In the genomic region with DNA sequence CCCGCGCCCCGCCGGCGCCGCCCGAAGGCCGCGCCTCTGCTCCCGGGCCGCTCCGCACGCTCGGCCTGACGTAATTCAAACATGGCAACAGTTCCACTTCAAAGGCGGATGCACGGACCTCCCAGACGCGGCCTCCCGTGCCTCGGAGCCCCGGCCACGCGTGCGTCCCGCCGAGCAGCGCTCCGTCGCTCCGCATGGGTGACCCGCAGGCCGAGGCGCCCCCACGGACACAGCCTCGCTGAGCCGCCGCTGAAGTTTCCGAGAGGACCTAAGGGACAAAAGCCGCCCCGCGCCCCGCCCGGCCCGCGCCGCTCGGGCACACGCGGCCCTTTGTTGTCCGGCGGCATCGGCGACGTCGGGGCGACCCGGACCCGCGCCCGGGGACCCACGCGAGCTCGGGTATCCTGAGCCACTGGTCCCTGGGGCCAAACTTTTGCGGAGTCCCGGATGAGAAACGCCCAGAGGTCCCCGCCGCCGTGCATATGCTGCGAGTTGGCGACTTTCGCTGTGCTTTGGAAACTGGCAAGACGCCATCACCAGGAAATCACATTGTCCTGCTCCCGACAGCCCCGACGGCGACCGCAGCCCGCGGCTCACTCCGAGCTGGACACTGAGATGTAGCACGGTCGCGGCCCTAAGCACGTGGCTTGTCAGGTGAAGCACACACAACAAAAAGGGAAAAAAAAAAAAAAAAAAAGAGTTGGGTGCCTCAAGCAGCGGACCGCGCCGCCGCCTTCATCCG, we compare ENCODE assay signal across 8 mouse cellular contexts. TPM values are rescaled to one million over a fixed set of nuclear protein-coding genes. Genes with fewer than 3 reads are reported as not detected.
DNase-seq lines count a peak whose midpoint lies in the region; ATAC-seq lines count a peak whose summit lies in the region.

No protein-coding gene starts in this region.

- no peaks in the 10 kb centered on the region; the same call in none of the 2 replicates for H3K36me3 ChIP-seq in erythroblast, embryonic 14.5 days (ENCODE audit: control insufficient read depth)
- H3K36me3 ChIP-seq in heart, embryonic 15.5 days, result no peaks in the 10 kb centered on the region
- no peaks in the 10 kb centered on the region for H3K36me3 ChIP-seq in neural tube, embryonic 14.5 days (ENCODE audit: control insufficient read depth, insufficient read depth, low read length)

- H3K9me3 ChIP-seq in erythroblast, embryonic 14.5 days (ENCODE audit: control insufficient read depth, low read length), result no peaks in the 10 kb centered on the region
- H3K9me3 ChIP-seq in heart, embryonic 15.5 days (replicated peaks), result no peaks in the 10 kb centered on the region
- H3K9me3 ChIP-seq in neural tube, embryonic 14.5 days (ENCODE audit: control insufficient read depth, low read length), result no peaks in the 10 kb centered on the region

- H3K4me3 ChIP-seq in erythroblast, embryonic 14.5 days (replicated peaks), result peak overlapping the region; percentile 86
- peak overlapping the region; percentile 75 for H3K4me3 ChIP-seq in heart, embryonic 15.5 days
- peak overlapping the region; percentile 90 for H3K4me3 ChIP-seq in neural tube, embryonic 14.5 days (ENCODE audit: low read depth, low read length)

- DNase-seq in CD8-positive naive resting alpha-beta T cell, adult 2 months (ENCODE audit: low read depth in 2 of 2, low spot score in 2 of 2), result peak; percentile 50 to 64
- DNase-seq in brain, adult 2 months (ENCODE audit: low read depth, low spot score), result peak; percentile 24
- peak; percentile 76 for DNase-seq in kidney, postnatal 14 days
- DNase-seq in lung, adult 18-20 months, result peak; percentile 74 to 77
- peak; percentile 84 for DNase-seq in testis, postnatal 14 days (ENCODE audit: low spot score)

- H3K27me3 ChIP-seq in erythroblast, embryonic 14.5 days (ENCODE audit: control insufficient read depth), result no peaks in the 10 kb centered on the region
- no peaks in the 10 kb centered on the region for H3K27me3 ChIP-seq in heart, embryonic 15.5 days
- no peaks in the 10 kb centered on the region for H3K27me3 ChIP-seq in neural tube, embryonic 14.5 days (ENCODE audit: control insufficient read depth, insufficient read depth, low read length)

- ATAC-seq in heart, embryonic 15.5 days (replicated peaks; ENCODE audit: insufficient number of reproducible peaks, insufficient read depth, low FRiP score, low read depth), result peak; percentile 72
- ATAC-seq in neural tube, embryonic 14.5 days (ENCODE audit: low read depth), result peak; percentile 64

- H3K4me2 ChIP-seq in heart, embryonic 15.5 days, result peak overlapping the region; percentile 81
- H3K4me2 ChIP-seq in neural tube, embryonic 14.5 days (ENCODE audit: low read depth, low read length), result peak overlapping the region; percentile 76

- under 1% methylated on average over 86 of the region's 92 CpGs for WGBS in heart, embryonic 15.5 days
- WGBS in neural tube, embryonic 14.5 days, result under 1% methylated on average over 85 of the region's 92 CpGs

- peak overlapping the region; percentile 92 for H3K27ac ChIP-seq in heart, embryonic 15.5 days
- peak overlapping the region; percentile 76 for H3K27ac ChIP-seq in neural tube, embryonic 14.5 days (ENCODE audit: low read depth, low read length)

- peaks cover 40% of the 10 kb centered on the region for H3K4me1 ChIP-seq in erythroblast, embryonic 14.5 days (ENCODE audit: control insufficient read depth)
- peaks cover 7% of the 10 kb centered on the region for H3K4me1 ChIP-seq in heart, embryonic 15.5 days (replicated peaks)
- H3K4me1 ChIP-seq in neural tube, embryonic 14.5 days (ENCODE audit: control insufficient read depth, insufficient read depth, low read length), result peaks cover 9% of the 10 kb centered on the region; the same call in 1 of the 2 replicates

- H3K9ac ChIP-seq in heart, embryonic 15.5 days, result peak overlapping the region; percentile 81
- H3K9ac ChIP-seq in neural tube, embryonic 14.5 days (replicated peaks; ENCODE audit: low read depth, low read length), result peak overlapping the region; percentile 78

RNA-seq across cellular contexts. Expression of gene Sinhcaf, which starts 1.3 kb away (rescaled TPM):
- polyA plus RNA-seq in erythroblast, embryonic 14.5 days (2012), result 0.11 and 0.23 TPM in 2 replicates
- polyA plus RNA-seq in heart, embryonic 15.5 days (2015; fragmentation: Nextera tagmentation; extraction: Ambion mirVana), result 44.6 and 54.0 TPM in 2 replicates
- polyA plus RNA-seq in neural tube, embryonic 14.5 days (2014; fragmentation: Nextera tagmentation; extraction: Ambion mirVana), result 35.5 and 56.0 TPM in 2 replicates

RNA-seq across cellular contexts. Expression of gene Caprin2, which starts 48.9 kb away (rescaled TPM):
- polyA plus RNA-seq in erythroblast, embryonic 14.5 days (2012), result 0.07 and 0.41 TPM in 2 replicates
- 10.7 and 12.7 TPM in 2 replicates for polyA plus RNA-seq in heart, embryonic 15.5 days (2015; fragmentation: Nextera tagmentation; extraction: Ambion mirVana)
- polyA plus RNA-seq in neural tube, embryonic 14.5 days (2014; fragmentation: Nextera tagmentation; extraction: Ambion mirVana), result 9.1 and 10.2 TPM in 2 replicates

Comparison
In these comparisons a context has a peak if more than half of its experiments do, and no peak if none do; other contexts are left out.
1. Peak in every context shown above with its lines: DNase-seq, ATAC-seq, H3K4me3 ChIP-seq and H3K27ac ChIP-seq.
2. DNase-seq: peak in every context shown above with its lines; median percentile 84 in testis, postnatal 14 days; 76 in kidney, postnatal 14 days; 76 in lung, adult 18-20 months; 57 in CD8-positive naive resting alpha-beta T cell, adult 2 months; 24 in brain, adult 2 months.
3. RNA of gene Sinhcaf, which starts 1.3 kb away (polyA plus RNA-seq): 44.6 to 54.0 TPM in heart, embryonic 15.5 days and 35.5 to 56.0 TPM in neural tube, embryonic 14.5 days; 0.11 to 0.23 TPM in erythroblast, embryonic 14.5 days; every median in the first group is over 10 times any median in the second.